Mouse (Mus musculus): ENCODE data around the gene Zfp423.

GRCm38 (mm10) chr8:87667297-87667696, 292.1 kb downstream of the Zfp423 start:
- TF ChIP-seq ZMIZ1 (IDR thresholded peaks at IDR 0.05; ENCODE audit: low read depth, low read length), result no peak
- TF ChIP-seq CTCF (IDR thresholded peaks at IDR 0.05 in 2 of 3, conservative IDR thresholded peaks at IDR 0.05 in 1 of 3; ENCODE audit: control insufficient read depth in 1 of 3, insufficient read depth in 1 of 3, low read depth in 2 of 3, low read length in 3 of 3, poor library complexity in 1 of 3, severe bottlenecking in 1 of 3), result no peak
- no peak for TF ChIP-seq POLR2A (IDR thresholded peaks at IDR 0.05; ENCODE audit: control insufficient read depth in 1 of 2, insufficient read depth in 1 of 2, low read depth in 1 of 2, low read length in 2 of 2, poor library complexity in 1 of 2)
- TF ChIP-seq MAZ (IDR thresholded peaks at IDR 0.05; ENCODE audit: low read depth, low read length), result no peak
